Mouse (Mus musculus) CD4-positive, CD25-positive, alpha-beta regulatory T cell, adult 2 months (primary cell): Measurements from ENCODE around the gene Arid1b.

Source experiments
- DNase-seq: peaks from one replicate; pipeline ENCODE4 v3.0.0-alpha.2; 2012; ENCODE audit warnings: low read depth, low spot score

Gene Arid1b

DNA sequence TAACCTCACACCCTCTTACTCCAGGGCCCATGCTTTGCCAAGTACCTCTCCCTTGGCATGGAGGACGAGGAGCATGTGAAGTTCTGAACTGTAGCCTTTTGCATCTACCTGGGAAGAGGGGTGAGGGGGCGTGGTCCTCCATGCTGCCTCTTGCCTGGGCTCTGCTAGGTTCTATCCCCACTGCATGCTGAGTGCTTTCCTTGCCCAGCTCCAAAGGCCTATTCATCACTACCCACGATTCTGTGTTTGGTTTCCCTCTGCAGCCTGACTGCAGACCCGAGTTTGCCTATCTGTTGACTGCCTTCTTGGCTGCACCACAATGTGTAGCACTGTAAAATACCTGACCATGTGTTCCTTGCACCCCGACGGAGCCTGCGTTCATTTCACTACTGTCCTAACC, 194.3 kb downstream of the Arid1b start:
- DNase-seq: no peak

- peak; percentile 90 for DNase-seq
These were observed 195.6 kb downstream of the Arid1b start for GRCm38 (mm10) chr17:5189551-5190351.

DNA sequence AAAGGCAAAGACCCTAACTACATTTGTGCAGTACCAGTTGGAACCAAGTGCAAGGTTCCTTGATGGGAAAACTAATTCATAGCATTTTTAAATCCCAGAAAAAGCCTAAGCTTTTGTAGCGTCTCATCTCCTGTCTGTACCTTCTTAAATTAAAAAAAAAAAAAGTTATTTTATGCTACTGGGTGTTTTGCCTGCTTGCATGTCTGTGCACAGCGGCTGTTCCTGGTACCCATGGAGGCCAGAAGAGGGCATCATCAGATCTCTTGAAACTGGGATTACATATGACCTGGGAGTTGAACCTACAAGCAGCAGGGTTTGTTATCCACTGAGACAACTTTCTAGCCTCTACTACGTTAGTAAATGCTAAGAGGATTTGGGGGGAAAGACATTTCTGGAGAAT, 196.2 kb downstream of the Arid1b start:
- peak; percentile 47 for DNase-seq

- DNase-seq: no peak
These were observed 200.2 kb downstream of the Arid1b start for GRCm38 (mm10) chr17:5194157-5194916.

GRCm38 (mm10) chr17:5195397-5195796, 201.3 kb downstream of the Arid1b start:
- peak; percentile 70 for DNase-seq

GRCm38 (mm10) chr17:5196005-5196404, 201.9 kb downstream of the Arid1b start:
- DNase-seq: no peak

DNA sequence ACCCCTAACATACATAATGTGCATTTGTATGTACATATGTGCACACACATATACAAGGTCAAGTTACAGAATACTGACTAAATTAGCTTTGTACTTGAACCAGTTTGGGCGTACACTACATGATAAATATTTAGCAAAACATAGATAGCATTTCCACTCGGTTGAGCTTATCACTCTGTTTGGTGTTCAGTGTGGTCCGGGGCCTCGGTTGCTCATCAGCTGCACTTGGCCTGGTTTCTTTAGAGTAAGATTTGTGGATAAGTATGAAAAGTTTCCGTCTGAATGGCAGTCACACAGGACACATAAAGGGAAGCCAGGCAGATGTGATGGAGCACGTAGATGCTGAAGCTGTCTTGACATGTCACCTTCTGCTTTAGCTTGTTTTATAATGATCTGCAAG, 202.4 kb downstream of the Arid1b start:
- DNase-seq: no peak

DNA sequence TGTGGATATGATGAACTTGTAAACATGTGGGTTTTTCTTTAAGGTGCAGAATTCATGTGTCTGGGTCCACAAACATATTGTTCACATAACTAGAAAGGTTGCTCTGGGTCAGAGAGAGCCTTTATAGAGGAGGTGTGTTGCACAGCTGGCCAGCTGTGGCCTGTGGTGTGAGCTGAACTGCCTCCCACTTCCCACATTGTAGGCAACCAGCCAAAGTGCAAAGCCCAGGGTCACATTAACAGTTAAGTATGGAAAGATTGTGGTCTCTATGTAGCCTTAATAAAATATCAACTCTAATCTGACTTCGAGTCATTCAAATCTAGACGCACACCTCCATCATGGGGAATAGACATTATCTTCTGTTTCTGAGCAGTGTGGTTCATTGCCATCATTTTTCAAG, 203.0 kb downstream of the Arid1b start:
- no peak for DNase-seq

GRCm38 (mm10) chr17:5197765-5198164, 203.6 kb downstream of the Arid1b start:
- no peak for DNase-seq

- DNase-seq: no peak
These were observed 204.1 kb downstream of the Arid1b start for GRCm38 (mm10) chr17:5198252-5198651.

GRCm38 (mm10) chr17:5198811-5199210, 204.7 kb downstream of the Arid1b start:
- no peak for DNase-seq

- DNase-seq: no peak
These were observed 206.5 kb downstream of the Arid1b start for GRCm38 (mm10) chr17:5200638-5201037.

GRCm38 (mm10) chr17:5201859-5202598, 207.9 kb downstream of the Arid1b start:
- peak; percentile 70 for DNase-seq

- DNase-seq: no peak
These were observed 208.6 kb downstream of the Arid1b start for GRCm38 (mm10) chr17:5202756-5203155.

DNA sequence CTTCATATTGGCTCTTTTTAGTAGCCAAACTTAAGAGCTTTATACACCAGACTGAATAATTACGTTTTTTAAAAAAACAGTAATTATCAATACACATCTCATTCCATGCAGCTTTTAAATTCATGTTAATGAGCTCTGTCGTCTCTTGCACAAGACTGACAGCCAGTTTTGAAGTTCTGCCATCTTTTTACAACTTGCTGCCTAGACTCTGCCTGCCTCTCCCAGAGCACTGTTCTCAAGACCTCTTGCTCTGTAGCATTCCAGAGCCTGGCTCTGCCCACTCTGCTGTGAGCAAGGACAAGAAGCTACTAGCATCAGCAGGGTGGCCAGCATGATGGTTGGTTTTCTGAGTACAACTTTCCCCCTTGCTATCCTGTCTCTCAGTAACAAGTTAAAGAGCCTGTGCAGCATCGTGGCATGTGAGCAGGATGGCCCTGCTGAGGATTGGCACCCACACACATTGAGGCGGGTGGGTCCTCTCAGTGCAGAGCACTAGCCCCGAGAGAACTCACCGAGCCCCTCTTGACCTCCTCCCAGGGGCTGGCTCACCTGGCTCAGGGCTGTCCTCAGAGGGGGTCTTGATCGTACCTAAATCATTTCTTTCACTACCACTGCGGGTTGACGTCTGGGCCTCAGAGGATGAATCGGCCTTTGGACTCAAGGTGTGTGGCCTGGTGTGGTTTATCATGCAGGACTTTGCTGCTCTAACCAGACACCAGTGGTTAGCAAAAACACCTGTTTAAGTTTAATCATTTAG, 209.4 kb downstream of the Arid1b start:
- DNase-seq: no peak

- no peak for DNase-seq
These were observed 210.1 kb downstream of the Arid1b start for GRCm38 (mm10) chr17:5204103-5204665.

DNA sequence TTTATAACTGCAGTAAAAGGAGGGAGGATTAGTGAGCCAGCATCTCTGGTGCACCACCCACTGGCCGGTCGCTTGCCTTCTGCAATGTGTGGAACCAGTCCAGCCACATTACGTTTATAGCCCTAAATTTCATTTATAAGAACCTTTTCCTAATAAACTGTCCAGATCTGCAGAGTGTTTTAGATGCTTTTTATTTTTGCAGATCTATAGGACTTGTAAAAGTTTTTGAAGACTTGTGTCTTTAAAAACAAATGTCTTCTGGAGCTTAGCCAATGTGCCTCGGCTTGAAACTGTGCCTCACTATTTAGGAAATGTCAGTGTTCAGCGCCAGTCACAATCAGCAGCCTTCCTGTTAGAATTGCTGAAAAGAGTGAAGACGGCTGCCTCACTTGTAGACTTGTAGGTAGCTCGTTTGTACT, 211.0 kb downstream of the Arid1b start:
- DNase-seq: no peak

DNA sequence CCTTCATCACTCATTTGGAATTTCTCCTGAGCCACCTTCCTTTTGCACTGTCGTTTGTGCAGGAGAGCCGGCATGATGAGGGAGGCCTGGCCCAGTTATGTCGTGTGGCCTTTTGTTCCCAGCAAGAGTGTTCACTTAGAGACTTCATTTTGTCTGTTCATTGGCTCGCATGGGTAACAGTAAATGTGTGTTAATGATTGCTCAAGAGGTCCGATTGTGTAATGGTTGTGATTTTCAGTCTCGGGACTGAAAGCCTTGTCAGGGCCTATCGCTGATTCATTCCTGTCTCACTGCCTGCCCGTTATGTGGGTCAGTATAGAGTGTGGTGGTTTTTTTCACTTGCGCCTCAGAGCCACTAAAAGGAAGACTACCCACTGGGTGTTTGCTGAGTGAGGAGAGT, 212.6 kb downstream of the Arid1b start:
- DNase-seq: no peak

DNA sequence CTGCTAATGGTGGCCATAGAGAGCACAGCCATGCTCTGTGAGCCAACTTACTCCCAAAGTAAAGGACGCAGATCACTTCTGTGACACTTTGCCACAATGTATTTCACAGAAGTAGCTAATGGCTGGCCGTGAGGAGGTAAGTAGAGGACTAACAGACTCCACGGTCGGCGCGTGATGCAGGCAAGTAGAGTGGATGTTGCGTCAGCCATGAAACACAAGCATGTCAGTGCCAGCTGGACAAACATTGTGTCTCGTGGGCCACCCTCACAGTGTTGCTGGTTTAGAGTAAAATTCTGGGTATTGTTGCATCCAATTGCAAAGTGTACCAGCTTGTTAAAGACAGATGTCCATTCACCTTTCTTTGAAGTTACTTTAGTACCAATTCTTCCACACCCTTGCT, 213.7 kb downstream of the Arid1b start:
- no peak for DNase-seq

DNA sequence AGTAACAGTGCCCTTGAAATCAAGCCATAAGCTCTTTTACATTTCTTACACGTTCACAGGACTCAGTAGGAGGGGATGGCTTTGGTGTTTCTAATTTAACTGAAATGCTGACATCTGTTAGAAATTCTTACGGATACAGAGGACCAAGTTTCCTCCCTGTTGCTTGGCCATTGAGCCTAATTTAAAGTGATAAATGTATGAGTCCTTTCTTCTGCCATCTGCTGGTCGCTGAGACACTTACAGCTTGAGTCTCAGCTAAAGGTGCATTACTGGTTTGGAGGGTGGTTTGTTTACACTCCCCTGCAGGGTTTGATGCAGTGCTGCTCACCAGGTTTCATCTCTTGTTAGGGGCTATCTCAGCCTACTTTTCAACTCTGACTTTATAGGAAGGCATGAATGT, 214.2 kb downstream of the Arid1b start:
- peak; percentile 59 for DNase-seq

DNA sequence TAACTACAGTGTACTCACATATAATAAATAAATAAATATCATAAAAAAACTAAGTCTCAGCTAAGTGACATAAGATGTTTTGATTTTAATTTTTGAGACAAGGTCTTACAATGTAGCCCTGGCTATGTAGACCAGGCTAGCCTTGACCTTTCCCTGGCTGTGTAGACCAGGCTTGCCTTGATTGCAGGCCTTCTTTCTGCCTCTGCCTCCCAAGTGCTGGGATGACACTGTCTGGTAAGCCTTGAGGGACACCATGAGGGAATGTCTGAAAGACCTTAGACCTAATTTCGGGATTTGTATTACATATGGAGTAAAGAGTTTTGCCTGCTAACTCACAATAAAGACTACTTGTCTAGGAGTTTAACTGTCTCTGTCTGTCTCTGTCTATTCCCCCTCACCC, 214.9 kb downstream of the Arid1b start:
- no peak for DNase-seq
